Mouse (Mus musculus) myocyte (in vitro differentiated cells): Measurements from ENCODE around the gene Fabp1. TPM values are rescaled to one million over a fixed set of nuclear protein-coding genes. Genes with fewer than 3 reads are reported as not detected.

Experiments
- H3K27me3 ChIP-seq: one replicate; pipeline ENCODE4 v1.6.1; 2011; ENCODE audit not compliant: control insufficient read depth, insufficient read depth, insufficient read length
- H3K36me3 ChIP-seq: one replicate; pipeline ENCODE4 v1.6.1; 2011; ENCODE audit not compliant: control insufficient read depth, insufficient read depth
- H3K4me2 ChIP-seq: one replicate; pipeline ENCODE4 v1.6.1; 2011; ENCODE audit warnings: low read depth, control low read depth
- H3K4me3 ChIP-seq: one replicate; pipeline ENCODE4 v1.5.1; 2011; ENCODE audit warnings: mild to moderate bottlenecking, control low read depth, moderate library complexity
- H3K79me2 ChIP-seq: one replicate; pipeline ENCODE4 v1.6.1; 2011; ENCODE audit not compliant: control insufficient read depth, insufficient read depth
- H3ac ChIP-seq: one replicate; pipeline ENCODE4 v1.6.1; 2011; ENCODE audit not compliant: control insufficient read depth, insufficient read length
- CEBPB ChIP-seq: IDR thresholded peaks from 2 replicates; pipeline ENCODE4 v1.6.1; 2011; ENCODE audit warnings: mild to moderate bottlenecking, moderate library complexity; ENCODE audit not compliant: poor library complexity, insufficient read depth, severe bottlenecking
- E2F4 ChIP-seq: IDR thresholded peaks from one replicate; pipeline ENCODE4 v1.6.1; 2011; ENCODE audit warnings: mild to moderate bottlenecking, control low read depth, moderate library complexity; ENCODE audit not compliant: insufficient read depth
- MAX ChIP-seq: IDR thresholded peaks from one replicate; pipeline ENCODE4 v1.6.1; 2011; ENCODE audit warnings: low read depth, mild to moderate bottlenecking, control low read depth
- MYOD1 ChIP-seq, 3 experiments: IDR thresholded peaks; one replicate each; pipeline ENCODE4 v1.6.1; 2011; ENCODE audit warnings: control low read depth in 2 of 3, low read depth in 2 of 3, mild to moderate bottlenecking in 2 of 3, moderate library complexity in 1 of 3; ENCODE audit not compliant: insufficient read length in 2 of 3, control insufficient read depth in 1 of 3
- MYOG ChIP-seq, 3 experiments: IDR thresholded peaks; one replicate each; pipeline ENCODE4 v1.6.1; 2011; ENCODE audit warnings: control low read depth in 2 of 3, low read depth in 2 of 3, mild to moderate bottlenecking in 2 of 3; ENCODE audit not compliant: insufficient read length in 2 of 3, control insufficient read depth in 1 of 3, insufficient read depth in 1 of 3
- POLR2A ChIP-seq: IDR thresholded peaks from one replicate; pipeline ENCODE4 v1.6.1; 2011; ENCODE audit warnings: low read depth, mild to moderate bottlenecking, control low read depth, moderate library complexity; ENCODE audit not compliant: insufficient read length
- POLR2AphosphoS2 ChIP-seq: IDR thresholded peaks from one replicate; pipeline ENCODE4 v1.6.1; 2011; ENCODE audit warnings: low read depth, control low read depth; ENCODE audit not compliant: insufficient read length
- REST ChIP-seq: IDR thresholded peaks from one replicate; pipeline ENCODE4 v1.6.1; 2011; ENCODE audit warnings: mild to moderate bottlenecking, control low read depth, moderate library complexity; ENCODE audit not compliant: insufficient read depth, insufficient read length
- SRF ChIP-seq: IDR thresholded peaks from one replicate; pipeline ENCODE4 v1.6.1; 2011; ENCODE audit warnings: low read depth; ENCODE audit not compliant: control insufficient read depth, insufficient read length
- TCF12 ChIP-seq: IDR thresholded peaks from one replicate; pipeline ENCODE4 v1.6.1; 2011; ENCODE audit warnings: mild to moderate bottlenecking, control low read depth; ENCODE audit not compliant: poor library complexity, insufficient read depth, severe bottlenecking
- TCF3 ChIP-seq: IDR thresholded peaks from one replicate; pipeline ENCODE4 v1.6.1; 2011; ENCODE audit warnings: low read depth, control low read depth; ENCODE audit not compliant: insufficient read length
- USF1 ChIP-seq: IDR thresholded peaks from one replicate; pipeline ENCODE4 v1.6.1; 2011; ENCODE audit warnings: low read depth, mild to moderate bottlenecking, control low read depth, moderate library complexity
- polyA plus RNA-seq: library from polyadenylated mRNA; unstranded; fragments of >200 nt; fragmentation: generic; extraction: Trizol; gene quantifications from one replicate; pipeline ENCODE4 v1.2.1, GENCODE M21; 2012; ENCODE audit warnings: missing spikeins

Fabp1 gene
- polyA plus RNA-seq, 1 experiment: not detected

GRCm38 (mm10) chr6:71196107-71196506, 3.5 kb upstream of the Fabp1 start:
- TF ChIP-seq REST (no peak), POLR2AphosphoS2 (no peak), USF1 (no peak), MAX (no peak), POLR2A (no peak), TCF3 (no peak), MYOD1 (IDR thresholded peaks at IDR 0.05; ENCODE audit: control insufficient read depth in 1 of 3, insufficient read length in 2 of 3, low read depth in 2 of 3) (no peak), CEBPB (no peak), SRF (no peak), E2F4 (no peak), MYOG (IDR thresholded peaks at IDR 0.05; ENCODE audit: control insufficient read depth in 1 of 3, insufficient read depth in 1 of 3, insufficient read length in 2 of 3, low read depth in 2 of 3) (no peak), TCF12 (no peak)
- Histone ChIP-seq H3K79me2 (no peaks in the 10 kb centered on the region), H3K36me3 (no peaks in the 10 kb centered on the region), H3K4me3 (no peak overlapping the region), H3K27me3 (no peaks in the 10 kb centered on the region), H3ac (no peak overlapping the region), H3K4me2 (no peak overlapping the region)

GRCm38 (mm10) chr6:71197636-71198535, 1.7 kb upstream of the Fabp1 start:
- H3K36me3 ChIP-seq: no peaks in the 10 kb centered on the region
- no peak for TF ChIP-seq REST
- no peak for TF ChIP-seq SRF
- no peak for TF ChIP-seq TCF12
- TF ChIP-seq POLR2A: no peak
- TF ChIP-seq POLR2AphosphoS2: no peak
- TF ChIP-seq MYOG (IDR thresholded peaks at IDR 0.05; ENCODE audit: control insufficient read depth in 1 of 3, insufficient read depth in 1 of 3, insufficient read length in 2 of 3, low read depth in 2 of 3): no peak
- TF ChIP-seq CEBPB: no peak
- no peak for TF ChIP-seq USF1
- TF ChIP-seq TCF3: no peak
- H3K4me2 ChIP-seq: peak overlapping the region; percentile 22

GRCm38 (mm10) chr6:71201925-71202324, 2.3 kb downstream of the Fabp1 start:
- Histone ChIP-seq H3K27me3 (no peaks in the 10 kb centered on the region), H3K79me2 (no peaks in the 10 kb centered on the region), H3K4me3 (no peak overlapping the region), H3K4me2 (peak overlapping the region; percentile 44), H3K36me3 (no peaks in the 10 kb centered on the region), H3ac (no peak overlapping the region)
- TF ChIP-seq MYOG (IDR thresholded peaks at IDR 0.05; ENCODE audit: control insufficient read depth in 1 of 3, insufficient read depth in 1 of 3, insufficient read length in 2 of 3, low read depth in 2 of 3) (peak; percentile 50 to 97 (median 90)), E2F4 (no peak), TCF3 (peak; percentile 67), TCF12 (peak; percentile 37), POLR2AphosphoS2 (no peak), MYOD1 (IDR thresholded peaks at IDR 0.05; ENCODE audit: control insufficient read depth in 1 of 3, insufficient read length in 2 of 3, low read depth in 2 of 3) (peak in 2 of 3 experiments; percentile 83 to 96)

More at GRCm38 (mm10) chr6:71197636-71198535, 1.7 kb upstream of the Fabp1 start:
- Histone ChIP-seq H3ac (no peak overlapping the region), H3K4me3 (no peak overlapping the region), H3K79me2 (no peaks in the 10 kb centered on the region), H3K27me3 (no peaks in the 10 kb centered on the region)

GRCm38 (mm10) chr6:71203674-71204073, 4.0 kb downstream of the Fabp1 start:
- Histone ChIP-seq H3K4me2 (no peak overlapping the region), H3K4me3 (no peak overlapping the region), H3K27me3 (no peaks in the 10 kb centered on the region), H3K79me2 (no peaks in the 10 kb centered on the region), H3K36me3 (no peaks in the 10 kb centered on the region), H3ac (no peak overlapping the region)
- no peak for TF ChIP-seq CEBPB
- TF ChIP-seq POLR2A: no peak
- TF ChIP-seq MAX: no peak
- TF ChIP-seq POLR2AphosphoS2: no peak
- TF ChIP-seq REST: no peak

- TF ChIP-seq CEBPB: no peak
- no peak for TF ChIP-seq POLR2AphosphoS2
- TF ChIP-seq MYOD1 (IDR thresholded peaks at IDR 0.05; ENCODE audit: control insufficient read depth in 1 of 3, insufficient read length in 2 of 3, low read depth in 2 of 3): no peak
- no peak for TF ChIP-seq MYOG (IDR thresholded peaks at IDR 0.05; ENCODE audit: control insufficient read depth in 1 of 3, insufficient read depth in 1 of 3, insufficient read length in 2 of 3, low read depth in 2 of 3)
- TF ChIP-seq MAX: no peak
- no peak for TF ChIP-seq SRF
- TF ChIP-seq E2F4: no peak
- TF ChIP-seq TCF3: no peak
- no peak for TF ChIP-seq POLR2A
- TF ChIP-seq USF1: no peak
- TF ChIP-seq REST: no peak
These were observed 4.5 kb downstream of the Fabp1 start for GRCm38 (mm10) chr6:71204166-71204565.

More at GRCm38 (mm10) chr6:71204166-71204565, 4.5 kb downstream of the Fabp1 start:
- no peak overlapping the region for H3K4me2 ChIP-seq
- H3ac ChIP-seq: no peak overlapping the region
- no peaks in the 10 kb centered on the region for H3K27me3 ChIP-seq
- no peak overlapping the region for H3K4me3 ChIP-seq
- H3K36me3 ChIP-seq: no peaks in the 10 kb centered on the region
- H3K79me2 ChIP-seq: no peaks in the 10 kb centered on the region
